Mouse (Mus musculus): ENCODE measurements around the gene Kcnma1. TPM values are rescaled to one million over a fixed set of nuclear protein-coding genes. Genes with fewer than 3 reads are reported as not detected.

Kcnma1 gene
- polyA plus RNA-seq, 1 experiment from 2014 or later, result 6.0 TPM

DNA sequence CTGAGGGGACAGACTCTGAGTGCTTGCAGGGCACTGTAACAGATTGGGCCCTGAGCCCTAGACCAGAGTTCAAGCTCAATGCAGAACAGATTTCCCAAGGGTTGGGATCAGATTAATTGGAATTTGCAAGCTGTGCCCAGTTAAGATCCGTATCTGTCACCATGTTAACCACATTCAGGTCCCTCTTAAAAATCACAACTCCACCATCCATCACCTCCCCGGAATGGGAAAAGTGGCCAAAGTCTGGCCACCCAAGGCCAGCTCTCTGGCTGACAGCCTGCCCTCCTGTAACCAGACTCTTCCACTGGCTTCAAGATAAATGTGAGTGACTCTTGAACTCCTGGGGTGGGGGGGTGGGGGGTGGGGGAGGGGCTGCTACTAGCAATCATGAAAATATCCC lies 70.4 kb downstream of the Kcnma1 start:
- Histone ChIP-seq H3K9me3 (no peaks in the 10 kb centered on the region), H3K4me1 (no peaks in the 10 kb centered on the region), H3K9ac (no peak overlapping the region), H3K27ac (no peak overlapping the region), H3K36me3 (no peaks in the 10 kb centered on the region), H3K27me3 (no peaks in the 10 kb centered on the region), H3K4me2 (replicated peaks) (no peak overlapping the region), H3K4me3 (no peak overlapping the region)
- no peak for ATAC-seq (ENCODE audit: low FRiP score, low read depth)
- WGBS, result 63% methylated on average over 2 of the region's 2 CpGs

DNA sequence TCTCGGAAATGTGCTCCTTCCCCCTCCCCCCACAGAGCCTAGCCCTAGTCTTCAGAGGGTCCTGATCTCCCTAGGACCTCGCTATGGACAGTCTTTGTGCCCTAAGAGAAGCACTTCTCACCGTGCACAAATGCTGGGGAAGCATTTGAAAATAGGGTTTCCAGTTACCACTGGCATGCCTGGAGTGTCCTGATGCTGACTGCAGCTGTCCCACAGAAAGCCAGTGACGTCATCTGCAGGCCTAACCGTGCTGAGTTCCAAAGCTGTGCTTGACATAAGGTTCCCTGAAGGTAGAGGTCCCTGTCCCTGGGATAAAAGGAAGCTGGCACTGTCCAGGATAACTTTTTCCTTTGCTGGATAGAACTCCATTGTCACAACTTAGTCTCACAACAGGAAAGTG lies 71.1 kb downstream of the Kcnma1 start:
- Histone ChIP-seq H3K27ac (no peak overlapping the region), H3K27me3 (no peaks in the 10 kb centered on the region), H3K4me1 (no peaks in the 10 kb centered on the region), H3K9ac (no peak overlapping the region), H3K4me3 (no peak overlapping the region), H3K4me2 (replicated peaks) (no peak overlapping the region), H3K36me3 (no peaks in the 10 kb centered on the region), H3K9me3 (no peaks in the 10 kb centered on the region)
- 0 out of 2 replicates have a peak, but pooled peaks have one; percentile 67 for ATAC-seq (ENCODE audit: low FRiP score, low read depth)
- WGBS, result 51% methylated on average over 5 of the region's 5 CpGs

DNA sequence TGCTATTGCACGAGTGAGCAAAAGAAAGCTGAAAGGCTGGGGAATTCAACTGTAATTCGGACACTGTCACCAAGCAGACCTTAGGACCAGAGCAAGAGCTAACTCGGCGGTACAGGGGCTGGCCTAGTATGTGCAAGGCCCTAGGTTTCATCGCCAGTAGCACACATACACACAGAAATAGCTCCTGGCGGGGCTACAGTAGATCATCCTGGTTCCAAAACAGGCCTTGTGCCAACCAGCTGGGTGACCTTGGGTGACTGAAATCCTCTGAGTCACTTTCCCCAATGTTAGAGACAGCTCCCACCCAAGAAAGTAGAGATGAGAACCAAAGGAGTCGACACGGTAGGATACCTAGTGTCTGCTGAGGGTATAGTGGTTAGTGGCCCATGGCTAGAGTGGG lies 72.2 kb downstream of the Kcnma1 start:
- H3K9me3 ChIP-seq, result no peaks in the 10 kb centered on the region
- no peaks in the 10 kb centered on the region for H3K4me1 ChIP-seq
- ATAC-seq (ENCODE audit: low FRiP score, low read depth), result no peak
- H3K27ac ChIP-seq, result no peak overlapping the region
- no peak overlapping the region for H3K9ac ChIP-seq
- no peak overlapping the region for H3K4me2 ChIP-seq (replicated peaks)
- 88% methylated on average over 8 of the region's 8 CpGs for WGBS
- H3K4me3 ChIP-seq, result no peak overlapping the region
- no peaks in the 10 kb centered on the region for H3K27me3 ChIP-seq
- no peaks in the 10 kb centered on the region for H3K36me3 ChIP-seq

DNA sequence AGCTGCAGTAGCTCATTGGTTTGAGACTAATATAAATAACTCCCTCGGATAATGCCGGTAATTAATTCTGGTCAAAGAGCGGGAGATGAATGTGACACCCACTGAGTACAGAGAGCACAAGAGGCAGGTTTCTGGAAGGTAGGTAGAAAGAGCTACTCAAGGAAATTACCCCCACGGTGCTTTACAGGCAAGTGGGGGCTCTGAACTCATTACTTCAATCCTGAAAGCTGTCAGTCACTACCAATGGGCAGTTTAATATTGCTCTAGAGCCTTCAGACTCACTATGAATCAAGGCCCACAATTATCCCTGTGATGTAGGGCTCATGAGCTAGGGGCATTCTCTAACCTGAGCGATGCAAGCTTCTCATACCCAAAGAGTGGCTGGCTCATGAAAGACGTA lies 79.3 kb downstream of the Kcnma1 start:
- H3K4me1 ChIP-seq, result peaks cover 14% of the 10 kb centered on the region; the same call in 1 of the 2 replicates
- H3K36me3 ChIP-seq, result no peaks in the 10 kb centered on the region
- no peak for ATAC-seq (ENCODE audit: low FRiP score, low read depth)
- no peak overlapping the region for H3K4me3 ChIP-seq
- no peak overlapping the region for H3K27ac ChIP-seq
- no peak overlapping the region for H3K4me2 ChIP-seq (replicated peaks)
- H3K9me3 ChIP-seq, result no peaks in the 10 kb centered on the region
- H3K9ac ChIP-seq, result no peak overlapping the region
- WGBS, result 73% methylated on average over 6 of the region's 6 CpGs
- H3K27me3 ChIP-seq, result no peaks in the 10 kb centered on the region

DNA sequence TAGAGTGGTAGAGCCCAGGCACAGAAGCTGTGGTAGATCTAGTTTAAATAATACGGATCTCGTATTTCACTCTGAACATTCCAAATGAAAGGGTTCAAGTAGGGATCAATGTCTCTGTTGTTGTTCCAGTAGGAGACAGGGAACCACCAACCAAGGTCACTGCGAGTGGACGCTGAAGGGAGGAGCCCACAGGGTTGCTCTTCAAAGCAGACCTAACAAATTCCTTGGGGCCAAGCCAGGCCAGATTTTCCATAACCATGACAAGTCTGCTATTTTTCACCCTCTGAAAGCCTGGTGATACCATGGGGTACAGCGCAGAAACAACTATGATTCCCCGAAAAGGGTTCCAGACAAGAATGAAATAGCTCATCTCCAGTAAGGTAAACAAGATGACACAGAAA lies 82.6 kb downstream of the Kcnma1 start:
- Histone ChIP-seq H3K27ac (no peak overlapping the region), H3K4me2 (replicated peaks) (no peak overlapping the region), H3K4me1 (peaks cover 14% of the 10 kb centered on the region; the same call in 1 of the 2 replicates), H3K9me3 (no peaks in the 10 kb centered on the region), H3K9ac (no peak overlapping the region), H3K4me3 (no peak overlapping the region), H3K27me3 (no peaks in the 10 kb centered on the region), H3K36me3 (no peaks in the 10 kb centered on the region)
- 76% methylated on average over 6 of the region's 6 CpGs for WGBS
- no peak for ATAC-seq (ENCODE audit: low FRiP score, low read depth)

DNA sequence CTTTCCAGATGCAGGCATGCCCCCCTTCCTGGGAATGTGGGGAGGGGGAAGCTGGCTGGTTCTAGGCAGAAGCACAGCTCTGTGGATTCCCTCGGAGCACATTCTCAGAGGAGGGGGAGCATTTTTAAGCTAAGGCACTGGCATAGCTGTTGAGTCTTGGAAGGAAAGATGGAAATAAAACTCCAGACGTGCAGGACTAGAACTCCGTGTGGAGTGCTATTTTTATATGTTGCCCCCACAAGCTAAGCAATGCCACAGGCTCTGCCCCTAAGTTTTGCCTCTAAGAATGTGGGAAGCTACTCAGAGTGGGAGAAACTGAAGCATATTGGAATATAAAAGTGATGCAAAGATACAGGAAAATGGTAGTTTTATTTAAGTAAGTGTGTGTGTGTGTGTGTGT lies 85.1 kb downstream of the Kcnma1 start:
- H3K9ac ChIP-seq, result no peak overlapping the region
- 53% methylated on average over 3 of the region's 3 CpGs for WGBS
- H3K4me1 ChIP-seq, result peaks cover 12% of the 10 kb centered on the region; the same call in 1 of the 2 replicates

DNA sequence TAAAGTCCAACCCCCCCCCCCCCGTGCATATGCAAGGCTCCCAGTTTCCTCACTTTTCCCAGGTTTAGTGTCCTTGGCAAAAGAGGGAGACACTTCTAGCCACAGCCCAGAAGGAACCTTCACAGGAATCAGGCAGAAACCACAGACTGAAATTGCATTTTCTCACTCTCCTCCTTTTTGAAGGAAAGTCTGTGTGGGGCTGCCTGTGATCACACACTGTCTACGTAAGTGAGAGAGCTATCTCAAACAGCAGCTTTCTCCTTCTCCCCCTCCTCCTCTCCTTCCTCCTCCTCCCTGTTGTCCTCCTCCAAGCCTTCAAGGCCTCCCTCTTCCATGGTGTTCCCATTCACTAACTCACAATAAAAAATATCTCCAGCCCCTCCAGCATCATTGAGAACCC lies 90.9 kb downstream of the Kcnma1 start:
- ATAC-seq (ENCODE audit: low FRiP score, low read depth), result no peak
- Histone ChIP-seq H3K27ac (no peak overlapping the region), H3K4me3 (no peak overlapping the region), H3K4me1 (no peaks in the 10 kb centered on the region), H3K36me3 (no peaks in the 10 kb centered on the region), H3K9me3 (no peaks in the 10 kb centered on the region), H3K27me3 (no peaks in the 10 kb centered on the region), H3K4me2 (replicated peaks) (no peak overlapping the region), H3K9ac (no peak overlapping the region)
- 81% methylated on average over 2 of the region's 2 CpGs for WGBS

More for the DNA sequence above, 85.1 kb downstream of the Kcnma1 start:
- Histone ChIP-seq H3K27ac (no peak overlapping the region), H3K36me3 (no peaks in the 10 kb centered on the region), H3K27me3 (no peaks in the 10 kb centered on the region), H3K9me3 (no peaks in the 10 kb centered on the region), H3K4me2 (replicated peaks) (no peak overlapping the region), H3K4me3 (no peak overlapping the region)
- no peak for ATAC-seq (ENCODE audit: low FRiP score, low read depth)

DNA sequence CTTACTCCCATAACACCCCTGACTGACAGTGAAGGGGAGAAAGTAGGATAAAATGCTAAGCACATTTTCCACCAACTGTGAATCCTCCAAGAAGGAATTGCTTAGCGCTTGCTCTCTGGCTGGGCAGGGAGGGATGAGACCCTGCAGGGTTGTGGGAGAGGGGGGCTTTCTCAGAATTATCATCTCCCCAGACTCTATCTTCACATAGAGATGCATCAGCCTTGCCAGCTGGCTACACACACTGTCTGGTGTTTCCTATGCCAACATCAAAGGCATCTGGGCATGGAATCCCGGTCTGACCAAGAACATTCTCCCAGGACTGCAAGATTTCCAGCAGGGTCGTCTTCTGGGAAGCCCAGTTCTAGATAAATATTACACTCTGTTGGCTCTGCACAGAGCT lies 91.5 kb downstream of the Kcnma1 start:
- Histone ChIP-seq H3K27me3 (no peaks in the 10 kb centered on the region), H3K4me1 (no peaks in the 10 kb centered on the region), H3K36me3 (no peaks in the 10 kb centered on the region), H3K4me3 (no peak overlapping the region), H3K4me2 (replicated peaks) (no peak overlapping the region), H3K27ac (no peak overlapping the region), H3K9me3 (no peaks in the 10 kb centered on the region), H3K9ac (no peak overlapping the region)
- WGBS, result 84% methylated on average over 3 of the region's 3 CpGs
- ATAC-seq (ENCODE audit: low FRiP score, low read depth), result no peak

DNA sequence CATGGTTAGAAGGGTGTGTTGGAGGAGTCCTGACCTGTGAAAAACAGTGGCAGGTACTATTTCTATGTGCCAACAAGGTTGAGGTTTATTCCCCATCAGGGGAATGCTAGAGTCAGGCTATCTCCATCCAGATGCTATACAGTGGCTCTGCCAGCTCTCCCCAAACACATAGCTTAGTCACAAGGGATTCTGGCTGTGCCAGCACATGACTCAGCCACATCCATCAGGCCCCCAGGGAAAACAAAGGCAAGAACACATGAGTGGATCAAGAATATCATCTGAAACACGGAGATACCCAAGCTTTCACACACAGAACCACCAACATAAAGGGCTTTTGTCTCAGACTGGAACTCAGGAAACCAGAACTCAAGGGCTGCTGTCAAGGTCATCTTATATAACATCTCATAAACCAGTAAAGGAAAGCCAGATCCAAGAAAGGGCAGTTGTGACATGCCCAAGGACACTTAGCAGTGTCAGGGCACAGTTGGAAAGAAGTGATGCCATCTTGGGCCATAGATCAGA lies 103.1 kb downstream of the Kcnma1 start:
- Histone ChIP-seq H3K36me3 (no peaks in the 10 kb centered on the region), H3K9me3 (no peaks in the 10 kb centered on the region), H3K4me3 (no peak overlapping the region), H3K27ac (no peak overlapping the region), H3K4me2 (replicated peaks) (no peak overlapping the region), H3K4me1 (peaks cover 9% of the 10 kb centered on the region; the same call in 1 of the 2 replicates), H3K9ac (no peak overlapping the region), H3K27me3 (no peaks in the 10 kb centered on the region)
- ATAC-seq (ENCODE audit: low FRiP score, low read depth), result no peak
- 71% methylated on average over 1 of the region's 1 CpGs for WGBS

DNA sequence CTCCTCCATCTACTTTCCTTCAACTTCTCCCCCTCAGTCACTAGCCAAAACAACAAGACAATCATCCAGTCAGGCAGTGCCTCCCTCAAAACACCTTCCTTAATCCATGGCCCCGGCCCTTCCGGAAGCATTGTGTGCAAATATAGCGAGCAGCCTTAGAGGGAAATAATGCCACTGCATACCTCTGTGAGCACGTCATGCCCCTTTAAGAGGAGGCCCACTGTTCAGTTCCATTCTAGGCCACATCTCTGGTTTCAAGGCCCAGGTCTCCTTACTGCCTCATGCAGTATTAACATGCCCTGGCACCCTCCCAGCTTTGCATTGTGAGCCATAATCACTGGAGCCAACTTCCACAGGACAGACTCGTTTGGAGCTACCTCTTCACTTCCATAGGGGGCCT lies 105.7 kb downstream of the Kcnma1 start:
- 58% methylated on average over 5 of the region's 5 CpGs for WGBS
- Histone ChIP-seq H3K36me3 (no peaks in the 10 kb centered on the region), H3K4me1 (peaks cover 12% of the 10 kb centered on the region; the same call in 1 of the 2 replicates), H3K4me2 (replicated peaks) (no peak overlapping the region), H3K9me3 (no peaks in the 10 kb centered on the region), H3K27me3 (no peaks in the 10 kb centered on the region), H3K27ac (no peak overlapping the region), H3K9ac (no peak overlapping the region), H3K4me3 (no peak overlapping the region)
- peak; percentile 57 for ATAC-seq (ENCODE audit: low FRiP score, low read depth)

DNA sequence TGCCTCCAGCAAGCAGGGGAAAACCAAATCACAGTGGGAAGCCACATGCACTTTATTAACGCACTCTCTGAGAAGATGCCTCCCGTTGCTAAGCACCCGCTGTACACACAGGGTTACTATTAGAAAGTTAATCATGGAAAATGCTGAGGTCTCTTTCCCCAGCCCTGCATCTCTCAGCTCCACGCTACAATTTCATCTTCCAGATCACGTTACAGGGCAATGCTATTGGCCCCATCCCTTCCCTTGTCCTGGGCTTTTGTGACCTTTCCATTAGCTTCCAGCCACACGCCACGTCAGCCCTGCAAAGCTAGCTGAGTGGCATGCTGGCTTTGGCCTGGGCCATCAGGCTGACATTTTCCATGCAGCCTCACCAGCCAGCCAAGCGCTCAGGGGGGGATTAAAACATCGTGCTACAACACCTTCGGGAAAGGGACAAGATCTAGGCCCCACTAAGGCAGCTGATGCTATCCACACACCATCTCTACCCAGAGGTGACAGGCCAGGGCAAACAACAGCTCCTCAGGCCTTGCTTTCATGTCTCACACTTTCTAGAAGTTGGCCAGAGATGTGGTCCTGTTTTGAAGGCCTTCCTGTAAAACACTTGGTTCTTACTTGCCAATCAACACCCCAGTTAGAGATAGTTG lies 111.5 kb downstream of the Kcnma1 start:
- Histone ChIP-seq H3K36me3 (no peaks in the 10 kb centered on the region), H3K9ac (no peak overlapping the region), H3K9me3 (no peaks in the 10 kb centered on the region), H3K4me1 (peaks cover 12% of the 10 kb centered on the region), H3K27ac (no peak overlapping the region), H3K4me3 (no peak overlapping the region), H3K4me2 (replicated peaks) (no peak overlapping the region), H3K27me3 (no peaks in the 10 kb centered on the region)
- ATAC-seq (ENCODE audit: low FRiP score, low read depth), result peak; percentile 48; the same call in 1 of the 2 replicates
- 19% methylated on average over 10 of the region's 10 CpGs for WGBS

DNA sequence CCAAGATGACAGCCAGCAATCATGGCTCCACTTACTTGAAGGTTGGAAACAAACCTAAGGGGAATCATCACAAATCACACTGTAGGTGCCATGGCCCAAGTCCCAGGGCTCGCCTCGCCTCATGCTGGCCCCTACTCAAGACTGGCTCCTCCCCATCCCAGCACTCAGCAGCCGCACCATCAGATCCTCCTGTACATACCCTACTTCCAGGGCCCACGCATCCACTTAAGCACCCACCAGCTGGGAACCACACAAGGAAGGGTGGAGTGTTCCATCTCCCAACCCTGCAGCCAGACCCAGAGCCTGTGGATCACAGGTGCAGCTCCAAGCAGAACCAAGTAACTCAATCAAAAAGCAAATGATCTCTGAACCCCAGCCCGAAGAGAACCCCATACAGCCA lies 114.8 kb downstream of the Kcnma1 start:
- H3K4me2 ChIP-seq (replicated peaks), result no peak overlapping the region
- 83% methylated on average over 5 of the region's 5 CpGs for WGBS
- H3K9ac ChIP-seq, result no peak overlapping the region
- no peak overlapping the region for H3K27ac ChIP-seq
- H3K36me3 ChIP-seq, result no peaks in the 10 kb centered on the region
- no peak overlapping the region for H3K4me3 ChIP-seq
- no peak for ATAC-seq (ENCODE audit: low FRiP score, low read depth)
- H3K9me3 ChIP-seq, result no peaks in the 10 kb centered on the region
- H3K27me3 ChIP-seq, result no peaks in the 10 kb centered on the region
- H3K4me1 ChIP-seq, result peaks cover 12% of the 10 kb centered on the region

DNA sequence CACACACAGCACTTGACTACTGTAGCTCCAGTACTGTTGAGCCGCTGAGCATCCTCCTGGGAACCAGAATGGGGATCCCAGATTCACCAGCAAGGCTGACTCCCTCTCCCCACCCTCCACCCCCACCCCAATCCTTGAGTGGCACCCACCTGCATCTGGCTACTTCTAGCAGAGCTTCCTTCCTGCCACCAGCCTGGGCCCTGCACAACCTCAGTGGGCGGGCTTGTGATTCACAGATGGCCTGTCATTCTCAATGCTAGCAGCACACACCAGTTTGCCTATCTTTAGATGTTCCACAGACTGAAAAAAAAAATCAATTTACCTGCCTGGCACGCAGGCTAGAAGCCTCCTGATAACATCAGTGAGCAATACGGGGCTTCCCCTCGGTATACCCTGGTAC lies 116.5 kb downstream of the Kcnma1 start:
- H3K36me3 ChIP-seq, result no peaks in the 10 kb centered on the region
- H3K4me3 ChIP-seq, result no peak overlapping the region
- H3K4me1 ChIP-seq, result peaks cover 7% of the 10 kb centered on the region
- no peak overlapping the region for H3K9ac ChIP-seq
- no peaks in the 10 kb centered on the region for H3K27me3 ChIP-seq
- 88% methylated on average over 5 of the region's 5 CpGs for WGBS
- no peak for ATAC-seq (ENCODE audit: low FRiP score, low read depth)
- H3K9me3 ChIP-seq, result no peaks in the 10 kb centered on the region
- H3K27ac ChIP-seq, result no peak overlapping the region
- no peak overlapping the region for H3K4me2 ChIP-seq (replicated peaks)
